Mouse (Mus musculus): Measurements from ENCODE around the gene Mylk. TPM values are rescaled to one million over a fixed set of nuclear protein-coding genes. Genes with fewer than 3 reads are reported as not detected.

The Mylk gene
- polyA plus RNA-seq, 1 experiment = not detected

- Histone ChIP-seq H3K4me3 (replicated peaks) (no peak overlapping the region), H3K27me3 (ENCODE audit: control insufficient read depth) (no peaks in the 10 kb centered on the region), H3K4me1 (ENCODE audit: control insufficient read depth) (no peaks in the 10 kb centered on the region), H3K9me3 (ENCODE audit: control insufficient read depth, low read length) (no peaks in the 10 kb centered on the region), H3K36me3 (ENCODE audit: control insufficient read depth) (no peaks in the 10 kb centered on the region)
- no peak for TF ChIP-seq GATA1 (IDR thresholded peaks at IDR 0.05; ENCODE audit: low read length)
- TF ChIP-seq TAL1 (IDR thresholded peaks at IDR 0.05; ENCODE audit: low read length) = no peak
These were observed 71.5 kb downstream of the Mylk start for GRCm38 (mm10) chr16:34816548-34816947.

- Histone ChIP-seq H3K4me1 (ENCODE audit: control insufficient read depth) (no peaks in the 10 kb centered on the region), H3K36me3 (ENCODE audit: control insufficient read depth) (no peaks in the 10 kb centered on the region), H3K27me3 (ENCODE audit: control insufficient read depth) (no peaks in the 10 kb centered on the region), H3K4me3 (replicated peaks) (no peak overlapping the region), H3K9me3 (ENCODE audit: control insufficient read depth, low read length) (no peaks in the 10 kb centered on the region)
- TF ChIP-seq GATA1 (IDR thresholded peaks at IDR 0.05; ENCODE audit: low read length) (no peak), TAL1 (IDR thresholded peaks at IDR 0.05; ENCODE audit: low read length) (no peak)
These were observed 80.2 kb downstream of the Mylk start for GRCm38 (mm10) chr16:34825111-34825744.

GRCm38 (mm10) chr16:34834477-34834876 is 89.5 kb downstream of the Mylk start:
- Histone ChIP-seq H3K9me3 (ENCODE audit: control insufficient read depth, low read length) (no peaks in the 10 kb centered on the region), H3K4me3 (replicated peaks) (no peak overlapping the region), H3K36me3 (ENCODE audit: control insufficient read depth) (no peaks in the 10 kb centered on the region), H3K27me3 (ENCODE audit: control insufficient read depth) (no peaks in the 10 kb centered on the region), H3K4me1 (ENCODE audit: control insufficient read depth) (no peaks in the 10 kb centered on the region)
- TF ChIP-seq TAL1 (IDR thresholded peaks at IDR 0.05; ENCODE audit: low read length) = no peak
- no peak for TF ChIP-seq GATA1 (IDR thresholded peaks at IDR 0.05; ENCODE audit: low read length)

GRCm38 (mm10) chr16:34839004-34839703 is 94.1 kb downstream of the Mylk start:
- H3K36me3 ChIP-seq (ENCODE audit: control insufficient read depth) = no peaks in the 10 kb centered on the region
- no peaks in the 10 kb centered on the region for H3K9me3 ChIP-seq (ENCODE audit: control insufficient read depth, low read length)
- H3K4me3 ChIP-seq (replicated peaks) = no peak overlapping the region
- no peaks in the 10 kb centered on the region for H3K27me3 ChIP-seq (ENCODE audit: control insufficient read depth)
- TF ChIP-seq GATA1 (IDR thresholded peaks at IDR 0.05; ENCODE audit: low read length) = no peak
- no peak for TF ChIP-seq TAL1 (IDR thresholded peaks at IDR 0.05; ENCODE audit: low read length)
- H3K4me1 ChIP-seq (ENCODE audit: control insufficient read depth) = no peaks in the 10 kb centered on the region

GRCm38 (mm10) chr16:34839704-34840331 is 94.8 kb downstream of the Mylk start:
- H3K27me3 ChIP-seq (ENCODE audit: control insufficient read depth) = no peaks in the 10 kb centered on the region
- H3K36me3 ChIP-seq (ENCODE audit: control insufficient read depth) = no peaks in the 10 kb centered on the region
- H3K4me3 ChIP-seq (replicated peaks) = no peak overlapping the region
- TF ChIP-seq TAL1 (IDR thresholded peaks at IDR 0.05; ENCODE audit: low read length) = no peak
- H3K4me1 ChIP-seq (ENCODE audit: control insufficient read depth) = no peaks in the 10 kb centered on the region
- H3K9me3 ChIP-seq (ENCODE audit: control insufficient read depth, low read length) = no peaks in the 10 kb centered on the region

GRCm38 (mm10) chr16:34844783-34845182 is 99.8 kb downstream of the Mylk start:
- no peak for TF ChIP-seq TAL1 (IDR thresholded peaks at IDR 0.05; ENCODE audit: low read length)
- TF ChIP-seq GATA1 (IDR thresholded peaks at IDR 0.05; ENCODE audit: low read length) = no peak
- no peaks in the 10 kb centered on the region for H3K36me3 ChIP-seq (ENCODE audit: control insufficient read depth)
- H3K4me1 ChIP-seq (ENCODE audit: control insufficient read depth) = no peaks in the 10 kb centered on the region
- H3K4me3 ChIP-seq (replicated peaks) = no peak overlapping the region
- H3K27me3 ChIP-seq (ENCODE audit: control insufficient read depth) = no peaks in the 10 kb centered on the region
- H3K9me3 ChIP-seq (ENCODE audit: control insufficient read depth, low read length) = no peaks in the 10 kb centered on the region

- no peak for TF ChIP-seq TAL1 (IDR thresholded peaks at IDR 0.05; ENCODE audit: low read length)
- no peak for TF ChIP-seq GATA1 (IDR thresholded peaks at IDR 0.05; ENCODE audit: low read length)
- H3K4me1 ChIP-seq (ENCODE audit: control insufficient read depth) = no peaks in the 10 kb centered on the region
These were observed 102.6 kb downstream of the Mylk start for GRCm38 (mm10) chr16:34847638-34848037.

GRCm38 (mm10) chr16:34854066-34854465 is 109.1 kb downstream of the Mylk start:
- Histone ChIP-seq H3K9me3 (ENCODE audit: control insufficient read depth, low read length) (no peaks in the 10 kb centered on the region), H3K4me3 (replicated peaks) (no peak overlapping the region), H3K36me3 (ENCODE audit: control insufficient read depth) (no peaks in the 10 kb centered on the region), H3K4me1 (ENCODE audit: control insufficient read depth) (no peaks in the 10 kb centered on the region), H3K27me3 (ENCODE audit: control insufficient read depth) (no peaks in the 10 kb centered on the region)
- TF ChIP-seq TAL1 (IDR thresholded peaks at IDR 0.05; ENCODE audit: low read length) (no peak), GATA1 (IDR thresholded peaks at IDR 0.05; ENCODE audit: low read length) (no peak)

More at GRCm38 (mm10) chr16:34847638-34848037, 102.6 kb downstream of the Mylk start:
- H3K27me3 ChIP-seq (ENCODE audit: control insufficient read depth) = no peaks in the 10 kb centered on the region
- H3K4me3 ChIP-seq (replicated peaks) = no peak overlapping the region
- H3K9me3 ChIP-seq (ENCODE audit: control insufficient read depth, low read length) = no peaks in the 10 kb centered on the region
- H3K36me3 ChIP-seq (ENCODE audit: control insufficient read depth) = no peaks in the 10 kb centered on the region

- Histone ChIP-seq H3K27me3 (ENCODE audit: control insufficient read depth) (no peaks in the 10 kb centered on the region), H3K4me1 (ENCODE audit: control insufficient read depth) (no peaks in the 10 kb centered on the region), H3K9me3 (ENCODE audit: control insufficient read depth, low read length) (no peaks in the 10 kb centered on the region), H3K4me3 (replicated peaks) (no peak overlapping the region), H3K36me3 (ENCODE audit: control insufficient read depth) (no peaks in the 10 kb centered on the region)
- TF ChIP-seq TAL1 (IDR thresholded peaks at IDR 0.05; ENCODE audit: low read length) (no peak), GATA1 (IDR thresholded peaks at IDR 0.05; ENCODE audit: low read length) (no peak)
These were observed 110.1 kb downstream of the Mylk start for GRCm38 (mm10) chr16:34855136-34855535.

All from erythroblast, embryonic 14.5 days (primary cell).